Mouse (Mus musculus): ENCODE measurements around the gene Kcnk2. TPM values are rescaled to one million over a fixed set of nuclear protein-coding genes. Genes with fewer than 3 reads are reported as not detected.

The Kcnk2 gene
- polyA plus RNA-seq, 1 experiment: not detected

- no peak for TF ChIP-seq POLR2A (IDR thresholded peaks at IDR 0.05; ENCODE audit: borderline replicate concordance, control insufficient read depth, low read depth, low read length)
- no peak for TF ChIP-seq CTCF (IDR thresholded peaks at IDR 0.05; ENCODE audit: control insufficient read depth, insufficient read depth, low read length)
- H3K4me1 ChIP-seq (ENCODE audit: control insufficient read depth, insufficient read depth, low read length): no peaks in the 10 kb centered on the region
- H3K27ac ChIP-seq (ENCODE audit: control insufficient read depth, insufficient read depth, low read depth, low read length, poor library complexity): no peak overlapping the region
- 82% methylated on average over 2 of the region's 2 CpGs for WGBS
- no peak overlapping the region for H3K4me3 ChIP-seq (replicated peaks; ENCODE audit: control insufficient read depth, low read depth, low read length)
These were observed 237.8 kb downstream of the Kcnk2 start for GRCm38 (mm10) chr1:189164241-189164640.
